Mouse (Mus musculus) kidney, postnatal 0 days (tissue): ENCODE data around the gene Galp. TPM values are rescaled to one million over a fixed set of nuclear protein-coding genes. Genes with fewer than 3 reads are reported as not detected.
"Not testable (repeated sequence)": the region's sequence is repeated elsewhere in the genome, so short reads cannot be mapped to it uniquely, and the experiment has no call there.

ENCODE experiments used
- ATAC-seq: fragments of 200-750 bp; cut with Nextera tagmentation; replicated peaks from 2 replicates; pipeline ENCODE4 v1.8.0; 2017; ENCODE audit warnings: low read depth, moderate number of reproducible peaks, moderate TSS enrichment, moderate library complexity; ENCODE audit not compliant: low FRiP score
- DNase-seq: peaks from one replicate; pipeline ENCODE4 v3.0.0-alpha.2; 2016; ENCODE audit warnings: low spot score
- H3K27ac ChIP-seq: fragments of 300-500 bp; sonication (generic); 2 replicates; pipeline ENCODE4 v1.5.1; 2014; ENCODE audit warnings: mild to moderate bottlenecking
- H3K27me3 ChIP-seq: fragments of 300-500 bp; sonication (generic); 2 replicates; pipeline ENCODE4 v1.6.1; 2014; ENCODE audit warnings: low read length, mixed read lengths; ENCODE audit not compliant: insufficient read depth
- H3K36me3 ChIP-seq: fragments of 300-500 bp; sonication (generic); 2 replicates; pipeline ENCODE4 v1.6.1; 2014; ENCODE audit warnings: low read length, mixed read lengths; ENCODE audit not compliant: insufficient read depth
- H3K4me1 ChIP-seq: fragments of 300-500 bp; sonication (generic); replicated peaks from 2 replicates; pipeline ENCODE4 v1.6.1; 2014; ENCODE audit warnings: antibody characterized with exemption, low read length, mixed read lengths; ENCODE audit not compliant: insufficient read depth
- H3K4me2 ChIP-seq: fragments of 300-500 bp; sonication (generic); 2 replicates; pipeline ENCODE4 v1.6.1; 2014; ENCODE audit warnings: mild to moderate bottlenecking, low read length, moderate library complexity, mixed read lengths
- H3K4me3 ChIP-seq: fragments of 300-500 bp; sonication (generic); replicated peaks from 2 replicates; pipeline ENCODE4 v1.5.1; 2014; ENCODE audit warnings: low read depth, low read length
- H3K9ac ChIP-seq: fragments of 300-500 bp; sonication (generic); 2 replicates; pipeline ENCODE4 v1.6.1; 2014; ENCODE audit warnings: low read depth, low read length
- H3K9me3 ChIP-seq: fragments of 300-500 bp; sonication (generic); replicated peaks from 2 replicates; pipeline ENCODE4 v1.6.1; 2016; ENCODE audit warnings: low read length, inconsistent platforms, mixed read lengths
- CTCF ChIP-seq: IDR thresholded peaks from 2 replicates; pipeline ENCODE4 v1.5.1; 2016; ENCODE audit warnings: antibody characterized with exemption, low read depth, mild to moderate bottlenecking, moderate library complexity
- WGBS: fragments of 180-500 bp; shearing (Covaris S2); extraction: QIAGEN DNeasy Blood & Tissue Kit; methylation state at CpG from one replicate; pipeline ENCODE4 v1.1.7; 2014; 5-methylcytosine and 5-hydroxymethylcytosine counted together
- polyA plus RNA-seq: library from polyadenylated mRNA; unstranded; fragments of >200 nt; fragmentation: Nextera tagmentation; extraction: Ambion mirVana; gene quantifications from 2 replicates; pipeline ENCODE4 v1.2.1, GENCODE M21; 2015

Galp gene
- polyA plus RNA-seq, 1 experiment from 2014 or later = not detected

GRCm38 (mm10) chr7:6172006-6172649, 24.8 kb upstream of the Galp start, which contains the start of gene Zfp444:
Gene Zfp444 (plus strand): TSS chr7:6172226.
- 0 out of 2 replicates have a peak, but pooled peaks cover 2% of the 10 kb centered on the region for H3K36me3 ChIP-seq
- DNase-seq = peak; percentile 99
- TF ChIP-seq CTCF = no peak
- peak; percentile 97 for ATAC-seq
- H3K27ac ChIP-seq = peak within 1 kb of the TSS; percentile 87
- peaks cover 5% of the 10 kb centered on the region; the same call in 1 of the 2 replicates for H3K4me1 ChIP-seq
- H3K4me3 ChIP-seq = peak within 1 kb of the TSS; percentile 69
- H3K9me3 ChIP-seq = no peaks in the 10 kb centered on the region
- H3K9ac ChIP-seq = peak within 1 kb of the TSS; percentile 79
- WGBS = under 1% methylated on average over 37 of the region's 37 CpGs
- H3K4me2 ChIP-seq = peak within 1 kb of the TSS; percentile 84
- H3K27me3 ChIP-seq = no peaks in the 10 kb centered on the region

DNA sequence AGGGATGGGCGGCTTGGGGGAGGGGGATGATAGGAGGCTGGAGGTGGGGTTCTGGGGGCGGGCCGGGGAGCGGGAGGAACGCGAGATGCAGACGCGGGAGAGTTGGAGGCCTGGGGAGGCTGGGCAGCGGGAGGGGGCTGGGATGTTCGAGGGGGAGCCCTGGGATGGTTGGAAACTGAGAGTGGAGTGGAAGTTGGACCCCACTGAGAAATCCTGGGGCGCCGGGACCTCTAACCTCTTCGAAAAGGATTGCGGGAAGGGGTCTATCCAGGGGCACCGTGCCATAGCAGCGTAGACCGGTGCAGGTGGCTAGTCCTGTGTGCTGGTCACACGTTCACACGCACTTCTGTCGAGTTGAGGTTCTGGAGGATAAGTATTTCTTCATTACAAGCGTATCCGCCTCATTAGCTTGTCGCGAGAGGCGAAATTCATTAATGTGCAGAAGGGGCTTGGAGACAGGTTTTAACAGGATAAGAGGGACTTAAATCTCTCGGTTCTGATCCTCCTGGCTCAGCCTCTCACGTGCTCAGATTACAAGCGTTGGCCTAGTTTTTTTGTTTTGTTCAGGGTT, 24.1 kb upstream of the Galp start:
- Histone ChIP-seq H3K4me1 (peaks cover 5% of the 10 kb centered on the region; the same call in 1 of the 2 replicates), H3K9ac (peak overlapping the region; percentile 79), H3K36me3 (0 out of 2 replicates have a peak, but pooled peaks cover 2% of the 10 kb centered on the region), H3K27ac (peak overlapping the region; percentile 87), H3K27me3 (no peaks in the 10 kb centered on the region), H3K9me3 (no peaks in the 10 kb centered on the region), H3K4me3 (peak overlapping the region; percentile 69), H3K4me2 (peak overlapping the region; percentile 84)
- 2% methylated on average over 28 of the region's 28 CpGs for WGBS
- peak; percentile 37 for DNase-seq
- ATAC-seq = peak; percentile 6
- no peak for TF ChIP-seq CTCF

- H3K4me1 ChIP-seq = peaks cover 5% of the 10 kb centered on the region; the same call in 1 of the 2 replicates
- 92% methylated on average over 8 of the region's 8 CpGs for WGBS
- DNase-seq (no peak), ATAC-seq (no peak)
- 0 out of 2 replicates have a peak overlapping the region, but pooled peaks have one; percentile 36 for H3K27ac ChIP-seq
- no peak overlapping the region for H3K9ac ChIP-seq
- no peak overlapping the region for H3K4me3 ChIP-seq
- no peak overlapping the region for H3K4me2 ChIP-seq
- H3K9me3 ChIP-seq = no peaks in the 10 kb centered on the region
- no peak for TF ChIP-seq CTCF
- no peaks in the 10 kb centered on the region for H3K27me3 ChIP-seq
- 0 out of 2 replicates have a peak, but pooled peaks cover 2% of the 10 kb centered on the region for H3K36me3 ChIP-seq
These were observed 23.0 kb upstream of the Galp start for GRCm38 (mm10) chr7:6173872-6174271.

GRCm38 (mm10) chr7:6174365-6174987, 22.4 kb upstream of the Galp start:
- WGBS = 64% methylated on average over 9 of the region's 9 CpGs
- TF ChIP-seq CTCF = peak; percentile 51
- H3K27ac ChIP-seq = peak overlapping the region; percentile 47; the same call in 1 of the 2 replicates
- not testable (repeated sequence) for H3K27me3 ChIP-seq, H3K4me2 ChIP-seq, H3K4me3 ChIP-seq, H3K36me3 ChIP-seq, DNase-seq, H3K4me1 ChIP-seq, ATAC-seq, H3K9me3 ChIP-seq, H3K9ac ChIP-seq

DNA sequence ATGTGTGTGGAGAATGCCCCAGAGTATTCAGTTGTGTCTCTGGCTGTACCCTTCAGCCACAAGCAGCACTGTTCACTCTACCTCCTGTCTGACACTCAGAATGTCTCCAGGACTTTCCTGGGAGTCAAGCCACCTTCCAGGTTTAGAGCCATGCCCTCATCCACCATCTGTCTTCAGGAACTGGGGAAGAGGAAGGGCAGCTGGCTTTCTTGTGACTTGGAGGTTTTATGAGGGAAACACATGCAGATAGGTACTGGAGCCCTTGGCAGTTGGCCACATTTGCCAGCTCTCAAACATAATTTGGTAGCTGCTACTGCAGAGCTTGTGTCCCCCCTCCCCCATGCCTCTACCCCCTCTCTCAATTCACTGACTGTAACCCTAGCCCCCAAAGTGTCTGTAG, 17.9 kb upstream of the Galp start:
- Histone ChIP-seq H3K4me3 (no peak overlapping the region), H3K9ac (no peak overlapping the region), H3K4me2 (no peak overlapping the region), H3K4me1 (no peaks in the 10 kb centered on the region), H3K27ac (no peak overlapping the region), H3K27me3 (no peaks in the 10 kb centered on the region), H3K36me3 (peaks cover 6% of the 10 kb centered on the region; the same call in 1 of the 2 replicates), H3K9me3 (no peaks in the 10 kb centered on the region)
- ATAC-seq (no peak), DNase-seq (no peak)
- TF ChIP-seq CTCF = no peak

DNA sequence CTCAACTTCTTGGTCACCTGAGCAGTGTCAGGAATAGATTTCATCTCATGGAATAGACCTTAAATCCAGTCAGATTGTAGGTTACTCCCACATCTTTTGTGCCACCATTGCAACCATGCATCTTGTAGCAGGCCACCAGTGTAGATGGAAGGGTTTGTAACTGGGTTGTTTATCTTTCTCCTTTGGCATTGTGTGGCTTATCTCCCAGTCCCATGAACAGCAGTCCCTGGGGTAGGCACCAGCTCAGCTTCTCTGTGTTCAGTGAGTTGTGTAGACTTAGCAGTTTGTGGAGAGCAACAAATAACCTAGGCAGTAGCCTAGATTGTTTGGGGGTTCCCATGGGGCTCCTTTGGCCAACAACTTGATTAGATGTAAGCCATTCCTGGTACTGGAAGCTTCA, 14.0 kb upstream of the Galp start:
- Histone ChIP-seq H3K9ac (no peak overlapping the region), H3K9me3 (no peaks in the 10 kb centered on the region), H3K27ac (no peak overlapping the region), H3K27me3 (no peaks in the 10 kb centered on the region), H3K4me2 (no peak overlapping the region), H3K4me3 (no peak overlapping the region), H3K4me1 (no peaks in the 10 kb centered on the region), H3K36me3 (peaks cover 26% of the 10 kb centered on the region)
- no peak for ATAC-seq
- TF ChIP-seq CTCF = no peak
- no peak for DNase-seq
